Mouse (Mus musculus) limb, embryonic 11.5 days (tissue): ENCODE measurements at regions not wholly inside any gene's neighbourhood (a gene's known extent, or its start where the extent isn't known, plus 50 kb on each side); places are given as distances from the start of the nearest gene placed in this dataset.

Experiments used
- ATAC-seq: fragments of 200-750 bp; cut with Nextera tagmentation; 2 replicates; pipeline ENCODE4 v1.8.0; 2017; ENCODE audit warnings: low read depth; ENCODE audit not compliant: insufficient number of reproducible peaks, low FRiP score, low TSS enrichment
- DNase-seq: peaks from one replicate; pipeline ENCODE4 v3.0.0-alpha.2; 2015; ENCODE audit warnings: low spot score
- H3K27ac ChIP-seq: fragments of 300-500 bp; sonication (generic); replicated peaks from 2 replicates; pipeline ENCODE4 v1.5.1; 2014; ENCODE audit warnings: low read depth, mild to moderate bottlenecking, low read length
- H3K27me3 ChIP-seq: fragments of 300-500 bp; sonication (generic); 2 replicates; pipeline ENCODE4 v1.6.1; 2014; ENCODE audit warnings: mild to moderate bottlenecking, low read length, mixed read lengths; ENCODE audit not compliant: control insufficient read depth, insufficient read depth
- H3K36me3 ChIP-seq: fragments of 300-500 bp; sonication (generic); 2 replicates; pipeline ENCODE4 v1.6.1; 2014; ENCODE audit warnings: mild to moderate bottlenecking, low read length, moderate library complexity, mixed read lengths; ENCODE audit not compliant: control insufficient read depth, insufficient read depth
- H3K4me1 ChIP-seq: fragments of 300-500 bp; sonication (generic); 2 replicates; pipeline ENCODE4 v1.6.1; 2014; ENCODE audit warnings: low read length, mixed read lengths; ENCODE audit not compliant: control insufficient read depth, insufficient read depth
- H3K4me2 ChIP-seq: fragments of 300-500 bp; sonication (generic); 2 replicates; pipeline ENCODE4 v1.6.1; 2014; ENCODE audit warnings: low read depth, mild to moderate bottlenecking, moderate library complexity; ENCODE audit not compliant: severe bottlenecking
- H3K4me3 ChIP-seq: fragments of 300-500 bp; sonication (generic); 2 replicates; pipeline ENCODE4 v1.5.1; 2014; ENCODE audit warnings: low read depth, low read length
- H3K9ac ChIP-seq: fragments of 300-500 bp; sonication (generic); 2 replicates; pipeline ENCODE4 v1.6.1; 2014; ENCODE audit warnings: mild to moderate bottlenecking, low read length
- H3K9me3 ChIP-seq: fragments of 300-500 bp; sonication (generic); 2 replicates; pipeline ENCODE4 v1.6.1; 2016; ENCODE audit warnings: low read length; ENCODE audit not compliant: control insufficient read depth
- WGBS: fragments of 180-500 bp; shearing (Covaris S2); extraction: QIAGEN DNeasy Blood & Tissue Kit; methylation state at CpG from one replicate; pipeline ENCODE4 v1.1.7; 2014; 5-methylcytosine and 5-hydroxymethylcytosine counted together

DNA sequence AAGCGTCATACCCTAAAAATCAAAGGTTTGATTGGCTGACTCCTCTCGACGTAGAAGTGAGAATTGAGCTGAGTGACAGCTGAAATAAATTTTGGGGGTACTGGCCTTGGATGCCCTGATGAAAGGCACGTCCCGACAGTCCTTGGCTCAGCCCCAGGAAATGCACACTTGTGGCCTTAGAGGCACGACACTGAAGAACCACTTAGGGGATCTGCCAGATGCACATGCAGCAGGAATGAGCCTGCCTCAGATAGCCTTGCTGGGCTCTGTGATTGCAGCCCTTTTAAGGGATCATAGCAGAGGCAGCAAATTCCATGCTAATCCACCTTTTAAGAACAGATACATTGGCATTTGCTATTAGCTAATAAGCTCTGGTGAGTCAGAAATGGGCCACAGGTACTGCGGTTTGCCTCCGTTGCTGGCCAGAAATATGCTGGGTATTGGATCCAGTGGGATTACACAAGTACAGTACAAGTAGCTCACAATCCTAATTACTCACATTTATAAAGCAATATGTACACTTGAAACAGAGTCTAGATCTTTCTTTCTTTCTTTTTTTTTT, 1463.3 kb downstream of the Slc22a22 start:
- no peak for DNase-seq
- no peak for ATAC-seq
- 66% methylated on average over 8 of the region's 8 CpGs for WGBS
- no peak overlapping the region for H3K9ac ChIP-seq
- H3K36me3 ChIP-seq, result no peaks in the 10 kb centered on the region
- H3K27me3 ChIP-seq, result no peaks in the 10 kb centered on the region
- H3K4me2 ChIP-seq, result no peak overlapping the region
- H3K4me1 ChIP-seq, result no peaks in the 10 kb centered on the region
- H3K27ac ChIP-seq, result no peak overlapping the region
- no peaks in the 10 kb centered on the region for H3K9me3 ChIP-seq
- no peak overlapping the region for H3K4me3 ChIP-seq

DNA sequence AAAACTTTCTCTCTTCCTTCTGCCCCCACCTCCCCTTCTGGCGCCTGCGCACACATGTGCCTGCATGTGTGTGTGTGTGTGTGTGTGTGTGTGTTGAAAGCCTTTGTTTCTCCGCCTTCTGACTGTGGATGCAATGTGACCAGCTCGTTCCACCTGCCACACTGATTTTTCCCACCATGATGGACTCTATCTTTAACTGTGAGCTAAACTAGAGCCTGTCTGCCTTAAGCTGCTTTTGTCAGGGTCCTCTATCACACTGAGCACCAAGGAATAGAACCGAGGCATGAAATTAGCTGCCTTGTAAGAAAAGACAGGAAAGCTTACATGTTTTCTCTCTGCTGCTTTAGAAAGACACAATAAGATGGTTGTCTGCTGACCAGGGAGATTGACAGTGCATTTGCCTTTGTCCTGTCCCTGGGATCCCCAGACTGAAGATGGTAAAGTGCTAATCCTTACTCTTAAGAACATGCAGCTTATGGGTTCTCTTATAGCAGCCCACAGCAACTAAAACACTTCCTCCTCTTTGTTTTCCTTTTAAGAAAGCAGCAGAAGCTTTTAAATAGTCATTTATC, 1468.7 kb downstream of the Slc22a22 start:
- 83% methylated on average over 5 of the region's 5 CpGs for whole genome bisulfite sequencing
- no peaks in the 10 kb centered on the region for H3K36me3 ChIP-seq
- no peaks in the 10 kb centered on the region for H3K4me1 ChIP-seq
- ATAC-seq, result no peak
- H3K9ac ChIP-seq, result no peak overlapping the region
- no peak for DNase-seq
- no peaks in the 10 kb centered on the region for H3K27me3 ChIP-seq
- H3K9me3 ChIP-seq, result no peaks in the 10 kb centered on the region
- H3K4me2 ChIP-seq, result no peak overlapping the region
- H3K27ac ChIP-seq, result no peak overlapping the region
- H3K4me3 ChIP-seq, result no peak overlapping the region

DNA sequence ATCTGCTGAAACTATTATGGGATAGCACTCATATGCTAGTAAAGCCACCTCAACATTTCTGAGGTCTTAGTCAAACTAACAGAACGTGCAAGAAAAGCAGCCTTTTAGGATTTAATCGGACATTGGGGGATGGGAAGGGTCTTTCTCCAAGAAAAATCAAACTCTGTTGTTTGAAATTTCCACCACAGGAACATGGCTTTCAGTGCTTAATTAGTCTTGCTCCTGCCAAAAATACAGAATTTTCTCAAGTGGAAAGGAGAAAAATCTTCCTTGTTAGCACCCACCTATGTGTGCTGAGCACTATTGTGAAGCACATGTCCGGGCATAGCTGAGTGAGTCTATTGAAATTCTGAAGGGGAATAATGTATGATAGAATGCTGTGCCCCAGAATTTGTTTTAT, 1470.0 kb downstream of the Slc22a22 start:
- no peak overlapping the region for H3K4me3 ChIP-seq
- no peak for DNase-seq
- no peak overlapping the region for H3K4me2 ChIP-seq
- H3K9ac ChIP-seq, result no peak overlapping the region
- H3K9me3 ChIP-seq, result no peaks in the 10 kb centered on the region
- H3K27ac ChIP-seq, result no peak overlapping the region
- WGBS, result 85% methylated on average over 3 of the region's 3 CpGs
- no peaks in the 10 kb centered on the region for H3K27me3 ChIP-seq
- no peak for ATAC-seq
- H3K36me3 ChIP-seq, result no peaks in the 10 kb centered on the region
- H3K4me1 ChIP-seq, result no peaks in the 10 kb centered on the region

DNA sequence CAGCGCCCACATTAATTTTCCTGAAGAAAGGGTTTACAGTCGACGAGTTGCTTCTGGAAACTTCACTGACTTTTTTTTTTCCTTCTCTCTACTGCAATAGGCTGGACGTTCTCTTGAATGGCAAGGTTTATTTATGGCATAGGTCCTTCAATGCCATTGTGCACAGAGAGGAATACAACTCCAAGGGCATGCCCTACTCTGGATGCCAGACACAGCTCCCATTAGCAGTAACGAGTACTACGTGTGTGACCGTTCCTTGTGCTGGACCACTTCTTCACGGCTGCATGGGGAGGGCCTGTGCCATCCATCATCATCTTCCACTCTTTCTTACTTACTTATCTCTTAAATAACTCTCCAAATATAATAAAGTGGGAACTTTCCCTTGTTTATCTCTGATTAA, 1472.1 kb downstream of the Slc22a22 start:
- Histone ChIP-seq H3K4me1 (no peaks in the 10 kb centered on the region), H3K4me2 (no peak overlapping the region), H3K4me3 (no peak overlapping the region), H3K36me3 (no peaks in the 10 kb centered on the region), H3K27me3 (no peaks in the 10 kb centered on the region), H3K27ac (no peak overlapping the region), H3K9me3 (no peaks in the 10 kb centered on the region), H3K9ac (no peak overlapping the region)
- WGBS, result 76% methylated on average over 8 of the region's 8 CpGs
- DNase-seq (no peak), ATAC-seq (no peak)

- ATAC-seq, result no peak
- Histone ChIP-seq H3K4me2 (no peak overlapping the region), H3K9ac (no peak overlapping the region), H3K4me3 (no peak overlapping the region), H3K36me3 (no peaks in the 10 kb centered on the region), H3K9me3 (no peaks in the 10 kb centered on the region), H3K27me3 (no peaks in the 10 kb centered on the region), H3K27ac (no peak overlapping the region), H3K4me1 (no peaks in the 10 kb centered on the region)
- 91% methylated on average over 3 of the region's 3 CpGs for WGBS
- DNase-seq, result no peak
Observed at GRCm38 (mm10) chr15:56003921-56004320, 1473.5 kb downstream of the Slc22a22 start.

DNA sequence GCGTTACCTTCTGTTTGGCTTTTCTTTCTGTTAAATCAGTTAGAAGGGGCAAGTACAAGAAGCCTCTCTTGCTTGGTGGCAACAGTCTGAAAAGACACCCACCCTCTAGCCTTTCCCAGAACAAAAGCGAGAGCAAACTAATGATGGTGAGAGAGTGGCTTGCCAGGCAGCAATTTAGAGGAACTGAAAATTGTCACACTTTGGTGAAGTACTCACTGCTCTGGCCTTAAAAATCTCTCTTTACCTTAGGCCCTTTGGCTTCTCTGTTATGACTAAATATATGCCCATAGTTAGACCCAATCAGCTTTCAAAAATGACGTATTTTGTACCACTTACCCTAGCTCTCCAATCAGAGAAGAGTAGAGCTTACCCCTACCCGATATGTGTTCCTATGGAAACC, 1477.8 kb downstream of the Slc22a22 start:
- H3K4me3 ChIP-seq, result no peak overlapping the region
- no peaks in the 10 kb centered on the region for H3K9me3 ChIP-seq
- WGBS, result 88% methylated on average over 4 of the region's 4 CpGs
- H3K36me3 ChIP-seq, result no peaks in the 10 kb centered on the region
- H3K27ac ChIP-seq, result no peak overlapping the region
- ATAC-seq, result no peak
- H3K9ac ChIP-seq, result no peak overlapping the region
- H3K4me2 ChIP-seq, result no peak overlapping the region
- no peaks in the 10 kb centered on the region for H3K27me3 ChIP-seq
- H3K4me1 ChIP-seq, result no peaks in the 10 kb centered on the region
- no peak for DNase-seq

DNA sequence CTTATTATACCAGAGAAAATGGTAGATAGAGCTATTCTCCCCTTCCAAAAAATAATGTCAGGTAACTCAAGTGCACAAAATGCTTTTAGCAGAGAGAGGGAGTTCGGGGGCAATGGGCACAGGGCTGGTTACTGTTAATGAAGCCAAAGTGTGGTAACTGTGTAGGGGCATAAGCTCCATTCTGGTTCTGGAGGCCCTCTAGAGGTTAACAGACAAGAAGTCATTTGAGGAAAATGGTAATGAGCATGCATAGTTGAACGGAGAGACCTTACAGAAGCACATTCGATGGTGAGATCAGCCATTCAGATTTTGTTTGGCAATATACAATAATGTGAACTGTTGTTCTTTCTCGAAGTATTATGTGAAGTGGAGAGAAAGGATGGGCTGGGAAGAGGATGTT, 1479.4 kb downstream of the Slc22a22 start:
- no peak overlapping the region for H3K4me2 ChIP-seq
- 85% methylated on average over 4 of the region's 4 CpGs for WGBS
- DNase-seq (no peak), ATAC-seq (no peak)
- H3K4me1 ChIP-seq, result no peaks in the 10 kb centered on the region
- no peaks in the 10 kb centered on the region for H3K36me3 ChIP-seq
- no peaks in the 10 kb centered on the region for H3K27me3 ChIP-seq
- H3K4me3 ChIP-seq, result no peak overlapping the region
- H3K9me3 ChIP-seq, result no peaks in the 10 kb centered on the region
- no peak overlapping the region for H3K27ac ChIP-seq
- H3K9ac ChIP-seq, result no peak overlapping the region

- ATAC-seq (no peak), DNase-seq (no peak)
- H3K9ac ChIP-seq, result no peak overlapping the region
- H3K4me2 ChIP-seq, result no peak overlapping the region
- no peak overlapping the region for H3K27ac ChIP-seq
- no peaks in the 10 kb centered on the region for H3K27me3 ChIP-seq
- H3K4me1 ChIP-seq, result no peaks in the 10 kb centered on the region
- 88% methylated on average over 3 of the region's 3 CpGs for WGBS
- no peak overlapping the region for H3K4me3 ChIP-seq
- no peaks in the 10 kb centered on the region for H3K36me3 ChIP-seq
- H3K9me3 ChIP-seq, result no peaks in the 10 kb centered on the region
Observed at GRCm38 (mm10) chr15:55994680-55995079, 1482.7 kb downstream of the Slc22a22 start.

GRCm38 (mm10) chr15:55975843-55976242, 1501.6 kb downstream of the Slc22a22 start:
- Histone ChIP-seq H3K4me1 (no peaks in the 10 kb centered on the region), H3K36me3 (no peaks in the 10 kb centered on the region), H3K4me2 (no peak overlapping the region), H3K9ac (no peak overlapping the region), H3K27ac (no peak overlapping the region), H3K4me3 (no peak overlapping the region), H3K27me3 (no peaks in the 10 kb centered on the region), H3K9me3 (no peaks in the 10 kb centered on the region)
- no peak for ATAC-seq
- DNase-seq, result no peak
- WGBS, result 85% methylated on average over 14 of the region's 14 CpGs
